Mouse (Mus musculus) hindbrain, embryonic 15.5 days (tissue): ENCODE measurements around the gene Trim11. TPM values are rescaled to one million over a fixed set of nuclear protein-coding genes. Genes with fewer than 3 reads are reported as not detected.

Source experiments
- ATAC-seq: fragments of 200-750 bp; cut with Nextera tagmentation; 2 replicates; pipeline ENCODE4 v1.8.0; 2017; ENCODE audit warnings: low read depth, moderate number of reproducible peaks, moderate TSS enrichment; ENCODE audit not compliant: low FRiP score
- H3K27ac ChIP-seq: fragments of 300-500 bp; sonication (generic); replicated peaks from 2 replicates; pipeline ENCODE4 v1.5.1; 2015; ENCODE audit warnings: mild to moderate bottlenecking, inconsistent platforms
- H3K27me3 ChIP-seq: fragments of 300-500 bp; sonication (generic); 2 replicates; pipeline ENCODE4 v1.6.1; 2015; ENCODE audit warnings: control low read depth, inconsistent platforms
- H3K36me3 ChIP-seq: fragments of 300-500 bp; sonication (generic); 2 replicates; pipeline ENCODE4 v1.6.1; 2015; ENCODE audit warnings: control low read depth, inconsistent platforms
- H3K4me1 ChIP-seq: fragments of 300-500 bp; sonication (generic); replicated peaks from 2 replicates; pipeline ENCODE4 v1.6.1; 2015; ENCODE audit warnings: control low read depth, inconsistent platforms
- H3K4me2 ChIP-seq: fragments of 300-500 bp; sonication (generic); 2 replicates; pipeline ENCODE4 v1.6.1; 2015; ENCODE audit warnings: moderate library complexity, mild to moderate bottlenecking, inconsistent platforms
- H3K4me3 ChIP-seq: fragments of 300-500 bp; sonication (generic); 2 replicates; pipeline ENCODE4 v1.5.1; 2015; ENCODE audit warnings: mild to moderate bottlenecking, inconsistent platforms
- H3K9ac ChIP-seq: fragments of 300-500 bp; sonication (generic); 2 replicates; pipeline ENCODE4 v1.6.1; 2015; ENCODE audit warnings: inconsistent platforms
- H3K9me3 ChIP-seq: fragments of 300-500 bp; sonication (generic); 2 replicates; pipeline ENCODE4 v1.6.1; 2016; ENCODE audit warnings: control low read depth, inconsistent platforms
- WGBS: fragments of 180-500 bp; shearing (Covaris S2); methylation state at CpG from one replicate; pipeline ENCODE4 v1.1.7; 2015; 5-methylcytosine and 5-hydroxymethylcytosine counted together
- polyA plus RNA-seq: library from polyadenylated mRNA; unstranded; fragments of >200 nt; fragmentation: Nextera tagmentation; extraction: Ambion mirVana; gene quantifications from 2 replicates; pipeline ENCODE4 v1.2.1, GENCODE M21; 2015

Trim11 gene
- polyA plus RNA-seq, 1 experiment from 2014 or later, result 20.7 TPM

DNA sequence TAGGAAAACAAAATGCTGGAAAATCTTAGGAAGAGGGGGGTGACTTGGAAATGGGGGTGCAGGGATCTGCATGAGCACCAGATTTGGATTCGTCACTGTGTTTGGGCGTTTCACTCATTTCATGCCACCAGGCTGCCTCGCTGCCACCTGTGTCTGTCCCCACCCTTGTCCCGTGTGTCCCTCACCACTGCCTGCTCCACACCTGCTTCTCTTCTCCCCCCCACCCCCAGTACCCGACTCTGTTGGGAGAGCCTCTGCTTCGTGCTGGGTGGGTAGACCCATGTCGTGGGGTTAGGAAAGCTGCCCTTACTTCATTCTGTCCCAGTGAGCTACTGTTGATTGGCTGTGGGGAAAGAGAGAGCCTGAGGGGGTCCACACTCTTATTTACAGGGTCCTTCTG lies 6.8 kb downstream of the Trim11 start:
- H3K4me2 ChIP-seq, result no peak overlapping the region
- no peak for ATAC-seq
- H3K27ac ChIP-seq, result no peak overlapping the region
- 95% methylated on average over 7 of the region's 7 CpGs for WGBS
- H3K9ac ChIP-seq, result no peak overlapping the region
- peaks cover 25% of the 10 kb centered on the region for H3K4me1 ChIP-seq
- H3K9me3 ChIP-seq, result no peaks in the 10 kb centered on the region
- no peaks in the 10 kb centered on the region for H3K27me3 ChIP-seq
- H3K36me3 ChIP-seq, result peaks cover 60% of the 10 kb centered on the region
- no peak overlapping the region for H3K4me3 ChIP-seq

GRCm38 (mm10) chr11:58985299-58985917 lies 7.5 kb downstream of the Trim11 start:
- H3K4me1 ChIP-seq, result peaks cover 17% of the 10 kb centered on the region
- H3K4me3 ChIP-seq, result no peak overlapping the region
- peaks cover 66% of the 10 kb centered on the region for H3K36me3 ChIP-seq
- H3K9ac ChIP-seq, result no peak overlapping the region
- no peaks in the 10 kb centered on the region for H3K9me3 ChIP-seq
- WGBS, result 96% methylated on average over 3 of the region's 3 CpGs
- H3K4me2 ChIP-seq, result no peak overlapping the region
- no peak for ATAC-seq
- H3K27ac ChIP-seq, result no peak overlapping the region
- no peaks in the 10 kb centered on the region for H3K27me3 ChIP-seq

- Histone ChIP-seq H3K27me3 (no peaks in the 10 kb centered on the region), H3K36me3 (peaks cover 51% of the 10 kb centered on the region), H3K4me1 (peaks cover 3% of the 10 kb centered on the region), H3K4me3 (no peak overlapping the region), H3K4me2 (no peak overlapping the region), H3K9ac (no peak overlapping the region), H3K27ac (no peak overlapping the region), H3K9me3 (no peaks in the 10 kb centered on the region)
- ATAC-seq, result no peak
- WGBS, result 95% methylated on average over 4 of the region's 4 CpGs
Observed at GRCm38 (mm10) chr11:58989166-58989565, 11.3 kb downstream of the Trim11 start.

DNA sequence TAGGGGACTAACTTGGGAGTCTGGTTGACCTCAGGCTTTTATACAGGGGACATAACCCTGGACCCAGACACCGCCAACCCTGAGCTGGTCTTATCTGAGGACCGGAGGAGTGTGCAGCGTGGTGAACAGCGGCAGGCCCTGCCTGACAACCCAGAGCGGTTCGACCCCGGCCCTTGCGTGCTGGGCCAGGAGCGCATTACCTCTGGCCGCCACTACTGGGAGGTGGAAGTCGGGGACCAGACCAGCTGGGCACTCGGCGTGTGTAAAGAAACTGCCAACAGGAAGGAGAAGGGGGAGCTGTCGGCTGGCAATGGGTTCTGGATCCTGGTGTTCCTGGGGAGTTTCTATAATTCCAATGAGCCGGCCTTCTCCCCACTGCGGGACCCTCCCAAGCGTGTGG lies 12.2 kb downstream of the Trim11 start:
- Histone ChIP-seq H3K4me1 (peaks cover 12% of the 10 kb centered on the region), H3K9me3 (no peaks in the 10 kb centered on the region), H3K36me3 (peaks cover 44% of the 10 kb centered on the region), H3K27ac (no peak overlapping the region), H3K27me3 (peaks cover 3% of the 10 kb centered on the region; the same call in 1 of the 2 replicates), H3K9ac (no peak overlapping the region), H3K4me2 (no peak overlapping the region), H3K4me3 (no peak overlapping the region)
- ATAC-seq, result no peak
- 88% methylated on average over 17 of the region's 17 CpGs for WGBS

GRCm38 (mm10) chr11:58990794-58991193 lies 12.9 kb downstream of the Trim11 start:
- H3K4me2 ChIP-seq, result no peak overlapping the region
- no peak overlapping the region for H3K27ac ChIP-seq
- no peak for ATAC-seq
- peaks cover 12% of the 10 kb centered on the region for H3K4me1 ChIP-seq
- peaks cover 37% of the 10 kb centered on the region for H3K36me3 ChIP-seq
- no peak overlapping the region for H3K4me3 ChIP-seq
- no peak overlapping the region for H3K9ac ChIP-seq
- H3K27me3 ChIP-seq, result peaks cover 8% of the 10 kb centered on the region; the same call in 1 of the 2 replicates
- H3K9me3 ChIP-seq, result no peaks in the 10 kb centered on the region
- WGBS, result 88% methylated on average over 9 of the region's 9 CpGs

DNA sequence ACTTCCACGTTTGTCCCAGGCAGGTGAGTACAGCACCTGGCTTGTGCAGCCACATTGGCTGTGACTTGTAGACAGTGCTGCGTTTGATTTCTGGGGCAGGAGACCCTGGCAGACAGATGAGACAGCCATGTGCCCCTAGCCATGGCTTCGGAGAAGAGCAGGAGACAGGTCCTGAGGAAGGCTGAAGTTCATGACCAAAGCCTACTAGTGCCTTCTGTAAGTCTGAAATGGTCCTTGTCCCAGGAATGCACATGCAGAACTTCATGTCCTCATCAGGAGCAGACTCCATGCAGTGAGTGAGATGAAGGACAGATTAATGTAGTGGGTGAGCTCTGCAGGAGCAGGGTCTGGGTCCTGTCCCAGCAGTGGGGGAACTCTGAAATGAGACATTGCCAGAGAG lies 14.0 kb downstream of the Trim11 start:
- Histone ChIP-seq H3K27me3 (peaks cover 8% of the 10 kb centered on the region; the same call in 1 of the 2 replicates), H3K4me1 (peaks cover 12% of the 10 kb centered on the region), H3K36me3 (peaks cover 28% of the 10 kb centered on the region), H3K27ac (no peak overlapping the region), H3K9me3 (no peaks in the 10 kb centered on the region), H3K9ac (no peak overlapping the region), H3K4me3 (no peak overlapping the region), H3K4me2 (no peak overlapping the region)
- 86% methylated on average over 3 of the region's 3 CpGs for WGBS
- no peak for ATAC-seq

GRCm38 (mm10) chr11:58993091-58993670 lies 15.3 kb downstream of the Trim11 start:
- peaks cover 16% of the 10 kb centered on the region for H3K36me3 ChIP-seq
- H3K4me1 ChIP-seq, result peaks cover 12% of the 10 kb centered on the region
- no peak overlapping the region for H3K27ac ChIP-seq
- ATAC-seq, result no peak
- H3K4me3 ChIP-seq, result no peak overlapping the region
- H3K9me3 ChIP-seq, result no peaks in the 10 kb centered on the region
- H3K9ac ChIP-seq, result no peak overlapping the region
- WGBS, result 87% methylated on average over 6 of the region's 6 CpGs
- H3K27me3 ChIP-seq, result peaks cover 8% of the 10 kb centered on the region; the same call in 1 of the 2 replicates
- no peak overlapping the region for H3K4me2 ChIP-seq

DNA sequence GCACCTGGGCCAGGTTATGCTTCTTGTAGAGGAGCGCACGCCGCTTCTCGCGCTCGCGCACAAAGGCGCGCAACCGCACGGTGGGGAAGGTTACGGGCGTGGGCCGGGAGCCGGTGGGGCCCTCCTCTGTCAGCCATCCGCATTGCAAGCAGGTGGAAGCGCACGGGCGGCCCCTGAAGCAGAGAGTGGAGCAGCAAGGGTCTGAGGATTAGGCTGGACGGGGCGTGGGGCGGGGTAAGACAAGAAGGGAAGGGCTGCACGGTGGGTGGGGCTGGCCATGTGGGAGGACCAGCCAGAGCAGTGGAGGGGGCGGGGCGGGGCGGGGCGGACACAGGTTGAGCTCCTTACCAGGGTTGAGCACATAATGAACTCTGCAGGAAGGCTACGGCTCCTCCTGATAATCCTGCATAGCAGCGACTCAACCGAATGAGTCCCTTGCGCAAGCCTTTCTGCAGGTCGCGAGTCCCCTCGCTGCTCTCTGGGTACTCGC lies 16.5 kb downstream of the Trim11 start:
- 2% methylated on average over 35 of the region's 35 CpGs for WGBS

GRCm38 (mm10) chr11:58995061-58995806 lies 17.3 kb downstream of the Trim11 start:
- Histone ChIP-seq H3K27ac (no peak overlapping the region), H3K4me2 (peak overlapping the region; percentile 78), H3K9ac (no peak overlapping the region), H3K27me3 (peaks cover 8% of the 10 kb centered on the region; the same call in 1 of the 2 replicates), H3K4me1 (peaks cover 12% of the 10 kb centered on the region), H3K9me3 (no peaks in the 10 kb centered on the region), H3K36me3 (no peaks in the 10 kb centered on the region), H3K4me3 (peak overlapping the region; percentile 43)
- ATAC-seq, result no peak; the same call in 1 of the 2 replicates
- WGBS, result 81% methylated on average over 9 of the region's 9 CpGs

More for the DNA sequence above, 16.5 kb downstream of the Trim11 start:
- H3K27ac ChIP-seq, result no peak overlapping the region
- H3K9ac ChIP-seq, result peak overlapping the region; percentile 50
- peak overlapping the region; percentile 78 for H3K4me2 ChIP-seq
- peak; percentile 75 for ATAC-seq
- H3K9me3 ChIP-seq, result no peaks in the 10 kb centered on the region
- peaks cover 9% of the 10 kb centered on the region for H3K36me3 ChIP-seq
- H3K27me3 ChIP-seq, result peaks cover 8% of the 10 kb centered on the region; the same call in 1 of the 2 replicates
- H3K4me3 ChIP-seq, result peak overlapping the region; percentile 43
- peaks cover 12% of the 10 kb centered on the region for H3K4me1 ChIP-seq

- no peak overlapping the region for H3K4me2 ChIP-seq
- H3K4me3 ChIP-seq, result no peak overlapping the region
- peaks cover 8% of the 10 kb centered on the region; the same call in 1 of the 2 replicates for H3K27me3 ChIP-seq
- peaks cover 12% of the 10 kb centered on the region for H3K4me1 ChIP-seq
- WGBS, result 57% methylated on average over 12 of the region's 12 CpGs
- no peak overlapping the region for H3K9ac ChIP-seq
- no peak overlapping the region for H3K27ac ChIP-seq
- ATAC-seq, result no peak; the same call in 1 of the 2 replicates
- H3K9me3 ChIP-seq, result no peaks in the 10 kb centered on the region
- H3K36me3 ChIP-seq, result no peaks in the 10 kb centered on the region
Observed at GRCm38 (mm10) chr11:58995807-58996370, 18.0 kb downstream of the Trim11 start.

- no peak overlapping the region for H3K9ac ChIP-seq
- H3K4me3 ChIP-seq, result no peak overlapping the region
- H3K27ac ChIP-seq, result no peak overlapping the region
- H3K9me3 ChIP-seq, result no peaks in the 10 kb centered on the region
- H3K4me1 ChIP-seq, result peaks cover 12% of the 10 kb centered on the region
- no peaks in the 10 kb centered on the region for H3K36me3 ChIP-seq
- no peak for ATAC-seq
- peaks cover 8% of the 10 kb centered on the region; the same call in 1 of the 2 replicates for H3K27me3 ChIP-seq
- 87% methylated on average over 5 of the region's 5 CpGs for WGBS
- no peak overlapping the region for H3K4me2 ChIP-seq
Observed at GRCm38 (mm10) chr11:58997541-58997940, 19.6 kb downstream of the Trim11 start.
